Mouse (Mus musculus) neural tube, embryonic 13.5 days (tissue): Measurements from ENCODE around the gene Acvr1. TPM values are rescaled to one million over a fixed set of nuclear protein-coding genes. Genes with fewer than 3 reads are reported as not detected.

Experiments
- ATAC-seq: fragments of 200-750 bp; cut with Nextera tagmentation; 2 replicates; pipeline ENCODE4 v1.8.0; 2017; ENCODE audit warnings: low read depth, mild to moderate bottlenecking, moderate TSS enrichment, moderate library complexity
- H3K27ac ChIP-seq: fragments of 300-500 bp; sonication (generic); replicated peaks from 2 replicates; pipeline ENCODE4 v1.5.1; 2015; ENCODE audit warnings: moderate library complexity, mild to moderate bottlenecking, inconsistent platforms
- H3K27me3 ChIP-seq: fragments of 300-500 bp; sonication (generic); 2 replicates; pipeline ENCODE4 v1.6.1; 2015; ENCODE audit warnings: mild to moderate bottlenecking, inconsistent platforms
- H3K36me3 ChIP-seq: fragments of 300-500 bp; sonication (generic); 2 replicates; pipeline ENCODE4 v1.6.1; 2015; ENCODE audit warnings: mild to moderate bottlenecking, inconsistent platforms
- H3K4me1 ChIP-seq: fragments of 300-500 bp; sonication (generic); replicated peaks from 2 replicates; pipeline ENCODE4 v1.6.1; 2015; ENCODE audit warnings: inconsistent platforms
- H3K4me2 ChIP-seq: fragments of 300-500 bp; sonication (generic); 2 replicates; pipeline ENCODE4 v1.6.1; 2015; ENCODE audit warnings: inconsistent platforms, mild to moderate bottlenecking, moderate library complexity
- H3K4me3 ChIP-seq: fragments of 300-500 bp; sonication (generic); 2 replicates; pipeline ENCODE4 v1.5.1; 2015; ENCODE audit warnings: mild to moderate bottlenecking, inconsistent platforms
- H3K9ac ChIP-seq: fragments of 300-500 bp; sonication (generic); 2 replicates; pipeline ENCODE4 v1.6.1; 2015; ENCODE audit warnings: moderate library complexity, mild to moderate bottlenecking, inconsistent platforms
- H3K9me3 ChIP-seq: fragments of 300-500 bp; sonication (generic); 2 replicates; pipeline ENCODE4 v1.6.1; 2016; ENCODE audit warnings: inconsistent platforms
- WGBS: fragments of 180-500 bp; shearing (Covaris S2); methylation state at CpG from one replicate; pipeline ENCODE4 v1.1.7; 2015; 5-methylcytosine and 5-hydroxymethylcytosine counted together
- polyA plus RNA-seq: library from polyadenylated mRNA; unstranded; fragments of >200 nt; fragmentation: Nextera tagmentation; extraction: Ambion mirVana; gene quantifications from 2 replicates; pipeline ENCODE4 v1.2.1, GENCODE M21; 2015

Acvr1 gene
- polyA plus RNA-seq, 1 experiment from 2014 or later: 4.4 TPM

DNA sequence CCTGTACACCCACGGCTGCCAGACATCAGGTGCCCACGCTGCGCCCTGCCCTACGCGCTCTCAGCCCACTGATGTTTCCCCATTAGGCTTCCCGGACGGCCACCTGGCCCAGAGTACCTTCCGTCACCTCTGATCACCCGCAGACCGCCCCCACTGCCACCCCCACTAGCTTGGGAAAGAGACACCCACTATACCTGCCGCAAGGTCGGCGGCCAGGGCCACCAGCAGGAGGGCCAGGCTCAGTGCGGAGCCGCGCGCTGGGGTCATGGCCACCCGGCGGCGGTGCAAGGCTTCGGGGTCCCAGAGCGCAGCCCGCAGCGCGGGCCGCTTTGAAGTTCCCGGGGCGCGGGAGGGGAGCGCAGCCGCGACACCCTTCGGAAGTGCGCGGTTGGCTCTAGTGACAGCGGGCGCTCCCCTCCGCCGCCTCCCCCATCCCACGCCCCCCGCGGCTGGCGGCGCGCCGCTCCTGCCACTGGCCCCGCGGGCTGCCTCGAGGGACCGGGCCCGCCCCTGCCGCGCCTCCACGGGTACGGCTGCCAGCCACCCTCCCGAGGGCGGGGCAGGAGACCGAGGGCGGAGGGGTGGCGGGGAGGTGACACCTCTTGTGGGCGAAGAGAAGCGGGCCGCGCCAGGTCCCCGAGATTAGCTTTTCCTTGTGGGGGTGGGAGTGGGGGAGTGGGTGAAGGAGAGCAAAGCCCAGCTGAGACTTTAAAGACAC lies 209.4 kb downstream of the Acvr1 start, which contains the start of gene Acvr1c:
Acvr1c (minus strand) TSS at position 482 of the 718 bp plus-strand sequence.
- ATAC-seq: peak; percentile 85
- Histone ChIP-seq H3K4me2 (peak within 1 kb of the TSS; percentile 100), H3K9ac (peak within 1 kb of the TSS; percentile 68), H3K27ac (no peak within 1 kb of the TSS), H3K36me3 (no peaks in the 10 kb centered on the region), H3K27me3 (peaks cover 42% of the 10 kb centered on the region), H3K4me1 (peaks cover 15% of the 10 kb centered on the region), H3K4me3 (peak within 1 kb of the TSS; percentile 59), H3K9me3 (no peaks in the 10 kb centered on the region)
- under 1% methylated on average over 63 of the region's 65 CpGs for WGBS

GRCm38 (mm10) chr2:58357068-58357413 lies 209.9 kb downstream of the Acvr1 start:
- Histone ChIP-seq H3K9ac (peak overlapping the region; percentile 68), H3K27ac (no peak overlapping the region), H3K36me3 (no peaks in the 10 kb centered on the region), H3K4me1 (peaks cover 15% of the 10 kb centered on the region), H3K9me3 (no peaks in the 10 kb centered on the region), H3K4me2 (peak overlapping the region; percentile 100), H3K27me3 (peaks cover 42% of the 10 kb centered on the region), H3K4me3 (peak overlapping the region; percentile 59)
- peak; percentile 73 for ATAC-seq
- under 1% methylated on average over 7 of the region's 7 CpGs for WGBS

DNA sequence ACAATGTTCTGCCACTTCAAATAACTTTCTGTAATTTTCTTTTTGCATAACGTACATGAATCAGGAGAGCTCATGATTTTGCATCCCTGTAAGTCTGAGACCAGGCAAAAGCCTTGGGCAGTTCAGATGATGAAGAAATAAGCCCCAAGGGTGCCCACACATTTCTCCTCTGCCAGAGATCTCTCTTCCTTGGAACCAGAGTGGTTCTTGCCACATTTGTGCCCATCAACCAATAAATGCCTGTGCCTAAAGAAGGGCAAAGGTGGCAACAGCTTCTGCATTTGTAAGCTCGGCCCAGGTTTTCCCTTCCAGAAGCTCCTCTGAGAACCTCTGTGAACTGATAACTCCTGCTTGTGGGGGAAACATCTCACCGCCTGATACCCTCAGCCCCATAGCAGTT lies 212.6 kb downstream of the Acvr1 start:
- no peak for ATAC-seq
- peaks cover 15% of the 10 kb centered on the region for H3K4me1 ChIP-seq
- no peaks in the 10 kb centered on the region for H3K9me3 ChIP-seq

GRCm38 (mm10) chr2:58352846-58353245 lies 214.1 kb downstream of the Acvr1 start:
- H3K27me3 ChIP-seq: peaks cover 31% of the 10 kb centered on the region
- H3K9me3 ChIP-seq: no peaks in the 10 kb centered on the region
- no peak overlapping the region for H3K4me2 ChIP-seq
- no peak for ATAC-seq
- H3K4me3 ChIP-seq: no peak overlapping the region
- peaks cover 13% of the 10 kb centered on the region for H3K4me1 ChIP-seq
- no peak overlapping the region for H3K27ac ChIP-seq
- H3K36me3 ChIP-seq: no peaks in the 10 kb centered on the region
- 74% methylated on average over 5 of the region's 5 CpGs for WGBS
- H3K9ac ChIP-seq: no peak overlapping the region

More for the DNA sequence above, 212.6 kb downstream of the Acvr1 start:
- no peak overlapping the region for H3K27ac ChIP-seq
- H3K4me2 ChIP-seq: no peak overlapping the region
- no peak overlapping the region for H3K9ac ChIP-seq
- no peaks in the 10 kb centered on the region for H3K36me3 ChIP-seq
- H3K4me3 ChIP-seq: no peak overlapping the region
- 89% methylated on average over 3 of the region's 3 CpGs for WGBS
- H3K27me3 ChIP-seq: peaks cover 42% of the 10 kb centered on the region

GRCm38 (mm10) chr2:58350657-58351056 lies 216.3 kb downstream of the Acvr1 start:
- whole genome bisulfite sequencing: 85% methylated on average over 2 of the region's 2 CpGs
- peaks cover 13% of the 10 kb centered on the region for H3K27me3 ChIP-seq
- no peak for ATAC-seq
- H3K9ac ChIP-seq: no peak overlapping the region
- no peaks in the 10 kb centered on the region for H3K9me3 ChIP-seq
- no peak overlapping the region for H3K4me2 ChIP-seq
- no peak overlapping the region for H3K27ac ChIP-seq
- H3K36me3 ChIP-seq: no peaks in the 10 kb centered on the region
- no peak overlapping the region for H3K4me3 ChIP-seq
- no peaks in the 10 kb centered on the region for H3K4me1 ChIP-seq

Other genes starting within 250 kb of the Acvr1 start
- 0.40 and 1.2 TPM in 2 replicates for gene Acvr1c, start 209.3 kb downstream of the Acvr1 start, polyA plus RNA-seq
- gene Gm17409, start 97.0 kb downstream of the Acvr1 start, polyA plus RNA-seq: not detected in 2 replicates
- 10.5 and 13.1 TPM in 2 replicates for gene Upp2, start 141 bp upstream of the Acvr1 start, polyA plus RNA-seq